Mouse (Mus musculus): ENCODE results near the gene Mtmr3. TPM values are rescaled to one million over a fixed set of nuclear protein-coding genes. Genes with fewer than 3 reads are reported as not detected.

Mtmr3 gene
- total and polyA plus RNA-seq, 3 experiments: 31.7 to 46.3 (median 32.5) TPM

GRCm38 (mm10) chr11:4527132-4527531 lies 67.5 kb downstream of the Mtmr3 start:
- Histone ChIP-seq H3K4me2 (ENCODE audit: insufficient read depth, low read depth, poor library complexity, severe bottlenecking) (no peak overlapping the region), H3K27me3 (replicated peaks) (no peaks in the 10 kb centered on the region), H3K9me3 (replicated peaks; ENCODE audit: low read length) (no peaks in the 10 kb centered on the region), H3K9ac (ENCODE audit: insufficient read depth, low read depth) (no peak overlapping the region), H3K27ac (ENCODE audit: insufficient read depth, low read depth) (no peak overlapping the region), H3K4me3 (replicated peaks in 1 of 3; ENCODE audit: low read depth in 2 of 3, low read length in 2 of 3, poor library complexity in 1 of 3) (no peak overlapping the region), H3K79me2 (replicated peaks; ENCODE audit: control insufficient read depth, extremely low read depth, insufficient read depth, poor library complexity, severe bottlenecking) (peaks cover 2% of the 10 kb centered on the region; the same call in 1 of the 2 replicates), H3K4me1 (ENCODE audit: control insufficient read depth in 1 of 2, insufficient read depth in 2 of 2) (peaks cover under 1 to 41% of the 10 kb centered on the region in 2 experiments), H3K36me3 (replicated peaks in 1 of 2; ENCODE audit: control insufficient read depth in 1 of 2, insufficient read depth in 1 of 2, low read length in 1 of 2) (peaks cover 16 to 66% of the 10 kb centered on the region in 2 experiments)
- TF ChIP-seq PAX5 (IDR thresholded peaks at IDR 0.05; ENCODE audit: low read length): no peak
- no peak for TF ChIP-seq MXI1 (IDR thresholded peaks at IDR 0.05; ENCODE audit: low read depth, low read length)
- TF ChIP-seq POLR2AphosphoS2 (IDR thresholded peaks at IDR 0.05; ENCODE audit: low read depth, low read length): no peak
- no peak for TF ChIP-seq GABPA (IDR thresholded peaks at IDR 0.05; ENCODE audit: insufficient replicate concordance, low read depth, low read length)
- TF ChIP-seq CHD1 (IDR thresholded peaks at IDR 0.05; ENCODE audit: low read depth, low read length): no peak
- TF ChIP-seq JUND (conservative IDR thresholded peaks at IDR 0.05; ENCODE audit: low read depth, low read length): no peak
- dilution Hi-C loops (cut with MboI; ENCODE audit: extremely low pct_ligation_motif_present, extremely low pct_unique_long_range_greater_than_20kb, low sequenced_read_pairs): no loop called here
- DNase-seq (ENCODE audit: extremely low read depth): peak; percentile 21
- in situ Hi-C loops (cut with MboI; ENCODE audit: low pct_ligation_motif_present, low pct_unique_long_range_greater_than_20kb, low sequenced_read_pairs): no loop called here

- Histone ChIP-seq H3K4me3 (replicated peaks in 1 of 3; ENCODE audit: low read depth in 2 of 3, low read length in 2 of 3, poor library complexity in 1 of 3) (no peak overlapping the region), H3K9me3 (replicated peaks; ENCODE audit: low read length) (no peaks in the 10 kb centered on the region), H3K27ac (ENCODE audit: insufficient read depth, low read depth) (peak overlapping the region; percentile 59), H3K4me1 (ENCODE audit: control insufficient read depth in 1 of 2, insufficient read depth in 2 of 2) (peaks cover 4 to 46% of the 10 kb centered on the region in 2 experiments), H3K27me3 (replicated peaks) (no peaks in the 10 kb centered on the region), H3K36me3 (replicated peaks in 1 of 2; ENCODE audit: control insufficient read depth in 1 of 2, insufficient read depth in 1 of 2, low read length in 1 of 2) (peaks cover 19 to 69% of the 10 kb centered on the region in 2 experiments), H3K4me2 (ENCODE audit: insufficient read depth, low read depth, poor library complexity, severe bottlenecking) (peak overlapping the region; percentile 19), H3K79me2 (replicated peaks; ENCODE audit: control insufficient read depth, extremely low read depth, insufficient read depth, poor library complexity, severe bottlenecking) (no peaks in the 10 kb centered on the region; the same call in 1 of the 2 replicates), H3K9ac (ENCODE audit: insufficient read depth, low read depth) (no peak overlapping the region)
- in situ Hi-C loops (cut with MboI; ENCODE audit: low pct_ligation_motif_present, low pct_unique_long_range_greater_than_20kb, low sequenced_read_pairs) (no loop called here), dilution Hi-C loops (cut with MboI; ENCODE audit: extremely low pct_ligation_motif_present, extremely low pct_unique_long_range_greater_than_20kb, low sequenced_read_pairs) (no loop called here)
- peak; percentile 72 for DNase-seq (ENCODE audit: extremely low read depth)
- TF ChIP-seq CTCF (conservative IDR thresholded peaks at IDR 0.05 in 1 of 2, IDR thresholded peaks at IDR 0.05 in 1 of 2; ENCODE audit: low read depth in 2 of 2, low read length in 2 of 2) (no peak), EP300 (IDR thresholded peaks at IDR 0.05; ENCODE audit: low read length) (peak; percentile 58; the same call in 1 of the 2 replicates), KAT2A (IDR thresholded peaks at IDR 0.05; ENCODE audit: insufficient replicate concordance, low read length) (0 out of 2 replicates have a peak, but pooled peaks have one; percentile 24), POLR2AphosphoS2 (IDR thresholded peaks at IDR 0.05; ENCODE audit: low read depth, low read length) (no peak), RCOR1 (conservative IDR thresholded peaks at IDR 0.05; ENCODE audit: low read depth, low read length) (no peak), GABPA (IDR thresholded peaks at IDR 0.05; ENCODE audit: insufficient replicate concordance, low read depth, low read length) (no peak), MYC (IDR thresholded peaks at IDR 0.05; ENCODE audit: low read depth, low read length) (peak; percentile 54; the same call in 1 of the 2 replicates), MAFK (IDR thresholded peaks at IDR 0.05; ENCODE audit: insufficient replicate concordance, low read length) (peak; percentile 52; the same call in 1 of the 2 replicates), ZKSCAN1 (IDR thresholded peaks at IDR 0.05; ENCODE audit: borderline replicate concordance, low read depth, low read length) (no peak), ETS1 (conservative IDR thresholded peaks at IDR 0.05; ENCODE audit: low read depth, low read length) (0 out of 2 replicates have a peak, but pooled peaks have one; percentile 8), CHD1 (IDR thresholded peaks at IDR 0.05; ENCODE audit: low read depth, low read length) (peak; percentile 64; the same call in 1 of the 2 replicates), TBP (conservative IDR thresholded peaks at IDR 0.05; ENCODE audit: low read depth, low read length) (no peak), NRF1 (IDR thresholded peaks at IDR 0.05; ENCODE audit: low read depth, low read length) (no peak), ELF1 (IDR thresholded peaks at IDR 0.05; ENCODE audit: low read depth, low read length) (no peak), MXI1 (IDR thresholded peaks at IDR 0.05; ENCODE audit: low read depth, low read length) (peak; percentile 63), HCFC1 (IDR thresholded peaks at IDR 0.05; ENCODE audit: low read depth, low read length) (no peak), PAX5 (IDR thresholded peaks at IDR 0.05; ENCODE audit: low read length) (no peak), IRF4 (IDR thresholded peaks at IDR 0.05; ENCODE audit: low read depth, low read length) (peak; percentile 72; the same call in 1 of the 2 replicates), ZC3H11A (IDR thresholded peaks at IDR 0.05; ENCODE audit: low read depth, low read length) (no peak), JUND (conservative IDR thresholded peaks at IDR 0.05; ENCODE audit: low read depth, low read length) (no peak; the same call in 1 of the 2 replicates), RAD21 (IDR thresholded peaks at IDR 0.05; ENCODE audit: low read depth, low read length) (no peak; the same call in none of the 2 replicates), SIN3A (IDR thresholded peaks at IDR 0.05; ENCODE audit: low read length) (0 out of 2 replicates have a peak, but pooled peaks have one; percentile 38), MEF2A (IDR thresholded peaks at IDR 0.05; ENCODE audit: borderline replicate concordance, low read depth, low read length) (no peak), ZNF384 (IDR thresholded peaks at IDR 0.05; ENCODE audit: low read depth, low read length) (no peak), MAX (IDR thresholded peaks at IDR 0.05; ENCODE audit: low read length) (peak; percentile 48; the same call in 1 of the 2 replicates), UBTF (IDR thresholded peaks at IDR 0.05; ENCODE audit: low read depth, low read length) (peak; percentile 44; the same call in 1 of the 2 replicates), NELFE (IDR thresholded peaks at IDR 0.05; ENCODE audit: low read depth, low read length) (no peak), USF1 (IDR thresholded peaks at IDR 0.05; ENCODE audit: low read depth, low read length) (no peak), E2F4 (IDR thresholded peaks at IDR 0.05; ENCODE audit: insufficient replicate concordance, low read depth, low read length) (no peak), USF2 (conservative IDR thresholded peaks at IDR 0.05; ENCODE audit: low read depth, low read length) (no peak)
Observed at GRCm38 (mm10) chr11:4522142-4522664, 72.5 kb downstream of the Mtmr3 start.

Data from CH12.LX (cell line).